Mouse (Mus musculus): ENCODE data around the gene Mycn.

DNA sequence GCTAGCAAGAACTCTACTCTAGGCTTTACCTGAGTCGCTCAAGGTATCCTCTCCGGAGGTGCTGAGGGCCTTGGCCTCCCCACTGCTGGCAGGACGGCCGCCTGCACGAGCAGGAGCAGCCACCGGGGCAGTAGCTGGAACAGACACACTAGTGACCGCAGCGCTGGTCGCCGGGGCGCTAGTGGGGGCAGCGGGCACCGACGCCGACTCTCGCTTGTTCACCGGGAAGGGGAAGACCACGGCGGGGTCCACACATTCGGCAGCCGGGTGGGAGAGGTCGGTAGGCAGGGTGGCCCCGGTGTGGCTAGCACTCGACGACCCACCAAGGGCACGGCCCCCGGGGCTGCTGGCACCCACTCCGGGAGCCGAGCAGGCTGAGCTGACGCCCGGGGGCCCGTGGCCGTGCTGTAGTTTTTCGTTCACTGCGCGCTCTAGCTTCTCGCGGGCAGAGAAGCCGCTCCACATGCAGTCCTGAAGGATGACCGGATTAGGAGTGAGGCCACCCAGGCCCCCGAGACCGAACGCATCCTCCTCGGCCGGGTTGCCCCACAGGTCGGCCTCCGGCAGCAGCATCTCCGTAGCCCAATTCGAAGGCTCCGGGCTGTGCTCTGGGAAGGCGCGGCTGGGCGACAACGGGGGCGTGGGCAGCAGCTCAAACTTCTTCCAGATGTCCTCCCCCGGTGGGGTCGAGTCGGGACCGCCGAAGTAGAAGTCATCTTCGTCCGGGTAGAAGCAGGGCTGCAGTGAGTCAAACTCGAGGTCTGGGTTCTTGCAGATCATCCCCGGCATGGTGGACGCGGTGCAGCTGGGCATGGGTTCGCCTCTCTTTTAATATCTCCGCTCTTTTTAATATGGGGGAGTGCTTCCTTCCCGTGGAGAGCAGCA, 1.9 kb downstream of the Mycn start:
- TF ChIP-seq CTCF (IDR thresholded peaks at IDR 0.05; ENCODE audit: extremely low read depth, insufficient read depth, insufficient read length, insufficient replicate concordance): no peak
- TF ChIP-seq POLR2A (IDR thresholded peaks at IDR 0.05; ENCODE audit: low read depth, low read length): no peak
